Mouse (Mus musculus) kidney, adult 8-10 months (tissue): ENCODE data around the gene Gmeb1.
"Not testable (repeated sequence)": the region's sequence is repeated elsewhere in the genome, so short reads cannot be mapped to it uniquely, and the experiment has no call there.

Experiments used
- DNase-seq, 2 experiments: peaks; one replicate each; pipeline ENCODE4 v3.0.0; 2022

The Gmeb1 gene

GRCm38 (mm10) chr4:132273166-132273565, 11.8 kb upstream of the Gmeb1 start:
- no peak for DNase-seq

- DNase-seq, result peak; percentile 85 to 86
Observed at GRCm38 (mm10) chr4:132269740-132270560, 8.5 kb upstream of the Gmeb1 start.

DNA sequence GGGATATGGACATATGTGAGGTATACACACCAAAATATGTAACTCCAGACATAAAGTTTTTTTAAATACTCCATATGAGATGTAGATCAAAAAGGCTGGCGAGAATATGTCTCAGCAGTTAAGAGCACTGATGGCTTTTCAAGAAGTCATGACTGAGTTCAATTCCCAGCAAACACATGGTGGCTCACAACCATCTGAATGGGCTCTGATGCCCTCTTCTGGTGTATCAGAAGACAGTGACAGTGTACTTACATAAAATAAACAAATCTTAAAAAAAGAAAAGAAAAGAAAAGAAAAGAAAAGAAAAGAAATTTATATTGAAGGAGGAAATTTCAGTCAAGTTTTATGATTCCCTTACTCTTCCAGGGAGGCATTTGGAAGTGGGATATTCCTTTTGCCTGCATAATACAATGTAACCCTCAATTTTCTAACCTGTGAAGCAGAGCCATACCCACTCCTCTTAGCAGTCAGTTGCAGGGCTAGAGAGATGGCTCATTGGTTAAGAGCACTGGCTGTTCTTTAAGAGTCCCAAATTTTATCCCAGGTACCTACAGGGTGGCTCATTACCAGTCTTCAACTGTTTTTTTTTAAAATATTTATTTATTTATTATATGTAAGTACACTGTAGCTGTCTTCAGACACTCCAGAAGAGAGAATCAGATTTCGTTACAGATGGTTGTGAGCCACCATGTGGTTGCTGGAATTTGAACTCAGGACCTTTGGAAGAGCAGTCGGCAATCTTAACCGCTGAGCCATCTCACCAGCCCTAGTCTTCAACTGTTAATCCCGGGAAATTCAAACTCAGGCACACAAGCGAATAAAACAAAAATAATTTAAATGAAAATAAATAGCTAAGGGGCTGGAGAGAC, 7.7 kb upstream of the Gmeb1 start:
- no peak for DNase-seq

DNA sequence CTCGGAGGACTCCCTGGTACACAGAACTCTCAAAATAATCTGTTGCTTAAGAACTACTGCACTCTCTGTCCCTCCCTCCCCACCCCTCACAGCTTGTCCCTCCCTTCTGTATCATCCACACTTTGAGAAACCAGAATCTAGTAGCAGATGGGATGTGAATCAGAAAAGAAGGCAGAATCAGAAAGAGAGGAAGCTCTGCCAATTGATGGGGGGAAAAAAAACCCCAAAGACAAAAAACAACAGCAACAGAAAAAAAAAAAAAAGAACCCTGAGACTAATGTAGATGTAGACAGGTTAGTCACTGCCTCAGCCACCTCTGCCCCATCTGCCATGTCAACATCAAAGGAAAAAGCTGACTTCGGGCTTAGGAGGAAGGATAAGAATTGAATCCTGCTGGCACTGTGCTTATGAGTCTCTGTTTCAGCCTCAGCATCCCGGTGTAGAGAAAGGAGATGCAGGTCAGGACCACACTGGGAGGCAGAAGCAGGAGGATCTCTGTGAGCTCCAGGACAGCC, 5.5 kb upstream of the Gmeb1 start:
- no peak for DNase-seq

GRCm38 (mm10) chr4:132263313-132263712, 1.9 kb upstream of the Gmeb1 start:
- no peak for DNase-seq

DNA sequence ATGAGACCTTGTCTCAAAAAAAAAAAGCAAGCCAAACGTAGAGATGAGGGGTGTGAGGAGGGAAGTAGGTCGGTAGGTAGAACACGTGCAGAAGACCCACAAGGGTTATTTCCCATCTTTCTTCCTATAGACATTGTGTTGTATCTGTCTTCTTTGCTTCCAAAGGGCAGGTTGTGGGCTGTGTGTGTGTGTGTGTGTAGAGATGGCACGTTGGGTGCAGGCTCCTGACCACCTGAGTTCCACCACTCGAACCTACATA, 885 bp upstream of the Gmeb1 start:
- DNase-seq, result no peak

- DNase-seq, result peak in 1 of 2 experiments; percentile 39
Observed at GRCm38 (mm10) chr4:132260404-132261379, 710 bp downstream of the Gmeb1 start.

DNA sequence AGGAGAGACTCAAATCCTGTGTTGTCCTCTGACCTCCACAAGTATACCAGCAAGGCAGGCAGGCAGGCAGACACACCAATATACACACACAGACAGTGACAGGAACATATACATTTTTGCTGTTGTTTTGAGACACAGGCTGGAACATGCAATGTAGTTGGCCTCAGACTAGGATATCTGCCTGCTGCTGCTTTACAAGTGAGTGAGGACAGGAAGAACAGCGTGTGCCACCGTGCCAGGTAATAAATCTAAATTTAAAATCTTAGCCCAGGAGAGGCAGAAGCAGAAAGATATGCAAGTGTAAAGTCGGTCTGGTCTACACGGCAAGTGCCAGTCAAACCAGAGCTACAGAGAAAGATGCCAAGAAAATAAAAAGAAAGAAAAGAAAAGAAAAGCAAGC, 2.2 kb downstream of the Gmeb1 start:
- DNase-seq, result no peak

- DNase-seq, result no peak
Observed at GRCm38 (mm10) chr4:132256384-132256783, 5.0 kb downstream of the Gmeb1 start.

DNA sequence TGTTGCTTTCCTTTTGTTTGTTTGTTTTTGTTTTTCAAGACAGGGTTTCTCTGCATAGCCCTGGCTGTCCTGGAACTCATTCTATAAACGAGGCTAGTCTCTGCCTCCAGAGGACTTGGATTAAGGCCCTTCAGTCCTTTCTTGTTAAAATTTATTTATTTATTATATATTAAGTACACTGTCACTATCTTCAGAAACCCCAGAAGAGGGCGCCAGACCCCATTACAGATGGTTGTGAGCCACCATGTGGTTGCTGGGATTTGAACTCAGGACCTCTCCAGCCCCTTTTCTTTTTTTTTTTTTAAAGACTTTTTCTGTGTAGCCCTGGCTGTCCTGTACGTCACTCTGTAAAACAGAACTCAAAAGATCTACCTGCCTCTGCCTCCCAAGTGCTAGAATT, 6.4 kb downstream of the Gmeb1 start:
- no peak for DNase-seq

GRCm38 (mm10) chr4:132253622-132254021, 7.8 kb downstream of the Gmeb1 start:
- no peak for DNase-seq

- no peak for DNase-seq
Observed at GRCm38 (mm10) chr4:132253128-132253527, 8.3 kb downstream of the Gmeb1 start.

DNA sequence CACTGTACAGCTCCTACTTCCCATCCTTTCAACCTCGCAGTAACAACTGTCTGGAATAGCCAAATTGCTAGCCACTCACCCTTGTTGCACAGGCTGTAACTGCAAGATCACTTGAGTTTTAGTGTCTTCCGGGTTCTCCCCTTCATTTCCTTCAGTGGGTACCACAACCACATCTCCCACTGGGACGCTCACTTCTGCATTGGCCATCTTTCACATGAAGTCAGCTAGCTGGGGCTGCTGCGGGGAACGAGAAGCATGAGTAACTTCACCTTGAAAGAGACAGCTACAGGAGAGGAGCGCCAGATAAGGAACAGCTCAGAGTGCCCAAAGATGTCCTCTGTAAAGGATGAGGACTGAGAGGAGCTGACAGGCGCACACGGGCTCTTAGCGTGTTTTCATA, 9.8 kb downstream of the Gmeb1 start:
- no peak for DNase-seq

- no peak for DNase-seq
Observed at GRCm38 (mm10) chr4:132247451-132247997, 13.9 kb downstream of the Gmeb1 start.

- DNase-seq, result no peak
Observed at GRCm38 (mm10) chr4:132245643-132246042, 15.8 kb downstream of the Gmeb1 start.

DNA sequence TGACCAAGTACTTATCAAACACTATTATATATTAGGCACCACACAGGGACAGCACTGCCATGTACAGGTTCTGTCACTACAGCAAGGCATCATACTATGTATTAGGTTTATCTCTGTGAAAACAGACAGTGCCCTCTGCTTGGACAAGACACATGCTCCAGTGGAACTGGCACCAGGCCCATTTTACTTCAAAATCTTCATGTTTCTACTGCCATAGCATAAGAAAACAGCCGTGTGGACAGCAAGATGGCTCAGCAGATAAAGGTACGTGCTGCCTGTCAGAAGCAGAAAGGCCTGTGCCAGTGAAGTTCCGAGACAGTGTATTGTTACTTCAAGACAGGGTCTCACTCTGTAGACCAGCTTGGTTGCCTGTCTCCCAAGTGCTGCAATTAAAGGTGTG, 20.2 kb downstream of the Gmeb1 start:
- DNase-seq, result no peak

DNA sequence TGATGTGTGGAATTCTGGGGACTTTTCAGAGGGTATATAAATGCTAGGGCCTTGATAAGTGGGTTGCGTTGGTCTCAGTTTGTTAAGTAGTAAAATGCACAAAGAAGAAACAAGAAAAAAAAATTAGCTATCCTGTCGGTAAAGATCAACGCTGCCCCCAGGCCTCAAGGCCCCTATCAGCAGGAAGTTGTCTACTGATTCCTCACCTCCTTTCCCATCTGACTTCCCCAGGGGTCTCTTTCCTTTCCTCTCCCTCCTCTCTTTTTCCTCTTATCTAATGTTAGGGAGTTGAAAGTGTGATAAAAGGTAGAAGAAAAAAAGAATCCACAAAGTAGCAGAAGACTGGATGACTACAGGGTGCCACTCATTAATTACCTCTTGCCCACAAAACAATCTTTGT, 21.0 kb downstream of the Gmeb1 start:
- DNase-seq, result no peak

DNA sequence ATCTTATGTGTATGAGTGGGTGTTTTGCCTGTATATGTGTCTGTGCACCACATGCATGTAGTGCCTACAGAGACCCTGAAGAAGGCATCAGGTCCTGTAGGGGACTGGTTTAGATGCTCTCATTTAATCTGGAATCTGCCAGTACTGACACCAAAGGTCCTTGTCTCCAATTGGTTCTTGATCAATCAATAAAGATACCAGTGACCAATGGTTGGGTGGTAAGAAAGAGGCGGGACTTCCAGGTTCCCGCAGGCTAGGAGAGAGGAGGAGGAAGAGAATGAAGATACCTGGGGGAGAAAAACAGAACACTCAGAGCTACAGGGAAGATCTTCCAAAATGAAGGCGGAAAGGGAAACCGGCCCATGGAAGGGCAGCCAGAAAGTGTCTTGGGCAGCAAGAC, 23.0 kb downstream of the Gmeb1 start:
- DNase-seq, result no peak

DNA sequence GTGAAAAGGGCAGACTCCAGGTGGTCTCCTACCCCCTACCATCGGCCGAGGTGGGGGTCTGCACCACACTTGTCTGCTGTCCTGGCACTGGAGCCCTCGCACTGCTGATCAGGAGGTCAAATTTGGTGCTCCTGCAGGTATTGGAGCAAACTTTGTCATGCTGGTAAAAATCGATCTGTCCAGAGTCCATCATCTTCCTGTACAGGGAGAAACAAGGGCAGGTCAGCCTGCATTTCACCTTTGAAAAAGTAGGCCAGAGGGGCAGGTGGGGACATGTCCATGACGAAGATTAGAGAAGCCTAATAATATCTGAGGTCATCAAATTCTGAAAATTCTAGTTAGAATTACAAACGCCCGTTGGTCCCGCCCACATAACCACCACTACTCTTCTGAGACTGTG, 26.7 kb downstream of the Gmeb1 start:
- DNase-seq, result no peak

- DNase-seq, result no peak
Observed at GRCm38 (mm10) chr4:132230422-132230821, 31.0 kb downstream of the Gmeb1 start.

- not testable (repeated sequence) for DNase-seq
Observed at GRCm38 (mm10) chr4:132222001-132222400, 39.4 kb downstream of the Gmeb1 start.

DNA sequence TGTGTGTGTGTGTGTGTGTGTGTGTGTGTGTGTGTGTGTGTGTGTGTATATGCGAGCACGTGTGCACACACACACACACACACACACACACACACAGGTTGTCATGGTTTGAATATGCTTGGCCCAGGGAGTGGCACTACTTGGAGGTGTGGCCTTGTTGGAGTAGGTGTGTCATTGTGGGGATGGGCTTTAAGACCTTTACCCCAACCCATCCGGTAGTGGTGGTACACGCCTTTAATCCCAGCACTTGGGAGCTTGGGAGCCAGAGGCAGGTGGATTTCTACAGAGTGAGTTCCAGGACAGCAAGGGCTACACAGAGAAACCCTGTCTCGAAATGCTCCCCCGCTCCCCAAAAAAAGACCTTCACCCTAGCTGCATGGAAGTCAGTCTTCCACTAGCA, 43.0 kb downstream of the Gmeb1 start:
- DNase-seq, result not testable (repeated sequence)

DNA sequence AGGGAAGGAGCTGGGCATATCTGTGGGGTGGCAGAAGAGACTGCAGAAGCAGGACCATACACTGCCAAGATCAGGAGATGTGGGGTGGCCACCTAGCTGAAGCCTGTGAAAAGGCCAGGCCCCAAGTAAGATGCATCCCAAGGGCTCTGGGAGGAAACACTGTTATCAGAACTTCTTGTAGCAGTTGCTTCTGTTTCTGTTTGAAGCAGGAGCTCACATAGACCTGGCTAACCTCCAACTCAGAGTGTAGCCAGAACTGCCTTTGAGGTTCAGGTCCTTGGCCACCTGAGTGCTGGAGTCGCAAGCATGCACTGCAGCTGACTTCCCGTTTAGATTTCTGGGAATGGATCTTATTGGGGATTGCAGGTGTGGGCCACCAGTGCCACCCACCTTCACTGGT, 43.6 kb downstream of the Gmeb1 start:
- DNase-seq, result no peak
